Mouse (Mus musculus) CH12.LX (cell line): Measurements from ENCODE around the gene Srsf9.
"Not testable (repeated sequence)": the region's sequence is repeated elsewhere in the genome, so short reads cannot be mapped to it uniquely, and the experiment has no call there.

Experiments
- CHD2 ChIP-seq: IDR thresholded peaks from 2 replicates; pipeline ENCODE4 v1.6.1; 2011; ENCODE audit warnings: low read length, improper control_type of control experiment
- CTCF ChIP-seq, 2 experiments: IDR thresholded peaks in 1 of 2; conservative IDR thresholded peaks in 1 of 2; 2 replicates each; pipeline ENCODE4 v1.5.1; 2011 to 2012; ENCODE audit warnings: low read depth in 2 of 2, low read length in 2 of 2, improper control_type of control experiment in 1 of 2, inconsistent platforms in 1 of 2, mild to moderate bottlenecking in 1 of 2, moderate library complexity in 1 of 2
- EP300 ChIP-seq: IDR thresholded peaks from 2 replicates; pipeline ENCODE4 v1.6.1; 2011; ENCODE audit warnings: low read length, improper control_type of control experiment
- GABPA ChIP-seq: IDR thresholded peaks from 2 replicates; pipeline ENCODE4 v1.6.1; 2012; ENCODE audit warnings: low read depth, low read length, improper control_type of control experiment, inconsistent platforms; ENCODE audit not compliant: insufficient replicate concordance
- HCFC1 ChIP-seq: IDR thresholded peaks from 2 replicates; pipeline ENCODE4 v1.6.1; 2012; ENCODE audit warnings: low read depth, mild to moderate bottlenecking, inconsistent platforms, low read length, improper control_type of control experiment
- MAX ChIP-seq: IDR thresholded peaks from 2 replicates; pipeline ENCODE4 v1.6.1; 2011; ENCODE audit warnings: low read length, improper control_type of control experiment
- POLR2A ChIP-seq: IDR thresholded peaks from 2 replicates; pipeline ENCODE4 v1.6.1; 2011; ENCODE audit warnings: low read depth, mild to moderate bottlenecking, improper control_type of control experiment, low read length
- TBP ChIP-seq: conservative IDR thresholded peaks from 2 replicates; pipeline ENCODE4 v1.6.1; 2011; ENCODE audit warnings: low read depth, low read length, improper control_type of control experiment
- USF1 ChIP-seq: IDR thresholded peaks from 2 replicates; pipeline ENCODE4 v1.6.1; 2014; ENCODE audit warnings: low read depth, mild to moderate bottlenecking, inconsistent platforms, low read length, improper control_type of control experiment
- ZC3H11A ChIP-seq: IDR thresholded peaks from 2 replicates; pipeline ENCODE4 v1.6.1; 2012; ENCODE audit warnings: low read depth, mild to moderate bottlenecking, inconsistent platforms, low read length, improper control_type of control experiment

- TF ChIP-seq CTCF (conservative IDR thresholded peaks at IDR 0.05 in 1 of 2, IDR thresholded peaks at IDR 0.05 in 1 of 2; ENCODE audit: low read depth in 2 of 2, low read length in 2 of 2); POLR2A; TBP; USF1; ZC3H11A; EP300; CHD2; HCFC1; GABPA; MAX: not testable (repeated sequence)
Measured at GRCm38 (mm10) chr5:115378882-115379281, 51.9 kb downstream of the Srsf9 start.
